Mouse (Mus musculus) right cerebral cortex, postnatal 4 days (tissue): ENCODE measurements around the gene Gm20905.
"Not testable (repeated sequence)": the region's sequence is repeated elsewhere in the genome, so short reads cannot be mapped to it uniquely, and the experiment has no call there.

Source experiments
- DNase-seq: peaks from one replicate; pipeline ENCODE4 v3.0.0-alpha.2; 2022

Gm20905 gene

DNA sequence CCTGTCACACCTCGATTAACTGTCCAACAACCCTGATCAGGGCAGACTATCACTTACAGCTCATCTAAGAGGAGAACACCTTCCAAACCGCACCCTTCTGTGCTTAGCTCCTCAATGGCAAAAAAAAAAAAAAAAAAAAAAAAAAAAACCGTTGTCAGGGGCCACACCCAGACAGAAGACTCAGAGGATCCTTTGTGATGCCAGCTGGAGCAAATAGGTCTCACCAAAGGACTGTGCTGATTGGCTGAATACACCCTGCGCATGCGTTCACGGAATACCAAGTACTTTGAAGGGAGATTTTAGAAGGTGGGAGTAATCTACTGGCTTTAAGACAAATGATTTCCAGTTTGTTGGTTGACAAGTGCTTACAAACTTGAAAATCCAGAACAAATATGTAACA, at the start of gene Gm20905:
Gene Gm20905, minus strand, starts transcription at position 101 of the 400 bp plus-strand sequence.
- DNase-seq = not testable (repeated sequence)
